Mouse (Mus musculus) splenic B cell, adult 2 months (primary cell): ENCODE data around the gene Gm4869.
A peak's percentile ranks its signal among the peaks of the same experiment; 100 is the strongest.
"Not testable (repeated sequence)": the region's sequence is repeated elsewhere in the genome, so short reads cannot be mapped to it uniquely, and the experiment has no call there.

Experiments used
- DNase-seq: peaks from one replicate; pipeline ENCODE4 v3.0.0-alpha.2; 2011; ENCODE audit warnings: low read depth, low spot score
- H3K27me3 ChIP-seq: 2 replicates; pipeline ENCODE4 v1.6.1; 2012; ENCODE audit warnings: mild to moderate bottlenecking, low read length, moderate library complexity, mixed read lengths; ENCODE audit not compliant: control insufficient read depth, poor library complexity, insufficient read depth, severe bottlenecking
- H3K36me3 ChIP-seq: 2 replicates; pipeline ENCODE4 v1.6.1; 2012; ENCODE audit warnings: mild to moderate bottlenecking, low read length, moderate library complexity, mixed read lengths; ENCODE audit not compliant: control insufficient read depth, poor library complexity, insufficient read depth, severe bottlenecking

Gm4869 gene

GRCm38 (mm10) chr5:140502925-140503324, 57.5 kb downstream of the Gm4869 start:
- not testable (repeated sequence) for DNase-seq, H3K27me3 ChIP-seq

GRCm38 (mm10) chr5:140505208-140505780, 59.8 kb downstream of the Gm4869 start, which contains the start of gene Chst12:
Gene Chst12, plus strand, starts transcription at chr5:140505550.
- H3K27me3 ChIP-seq: no peaks in the 10 kb centered on the region
- no peaks in the 10 kb centered on the region for H3K36me3 ChIP-seq
- DNase-seq: peak; percentile 100

More at GRCm38 (mm10) chr5:140502925-140503324, 57.5 kb downstream of the Gm4869 start:
- not testable (repeated sequence) for H3K36me3 ChIP-seq

- DNase-seq: peak; percentile 26
- Histone ChIP-seq H3K36me3 (no peaks in the 10 kb centered on the region), H3K27me3 (no peaks in the 10 kb centered on the region)
Observed at GRCm38 (mm10) chr5:140506096-140506794, 60.8 kb downstream of the Gm4869 start.

GRCm38 (mm10) chr5:140507466-140508208, 62.2 kb downstream of the Gm4869 start:
- Histone ChIP-seq H3K36me3 (no peaks in the 10 kb centered on the region), H3K27me3 (no peaks in the 10 kb centered on the region)
- DNase-seq: peak; percentile 47

GRCm38 (mm10) chr5:140508686-140509085, 63.2 kb downstream of the Gm4869 start:
- no peaks in the 10 kb centered on the region for H3K36me3 ChIP-seq
- DNase-seq: peak; percentile 53
- H3K27me3 ChIP-seq: no peaks in the 10 kb centered on the region

GRCm38 (mm10) chr5:140509204-140509603, 63.8 kb downstream of the Gm4869 start:
- DNase-seq: peak; percentile 46
- no peaks in the 10 kb centered on the region for H3K36me3 ChIP-seq

GRCm38 (mm10) chr5:140510012-140511000, 64.9 kb downstream of the Gm4869 start:
- no peaks in the 10 kb centered on the region for H3K27me3 ChIP-seq
- DNase-seq: no peak
- H3K36me3 ChIP-seq: no peaks in the 10 kb centered on the region

More at GRCm38 (mm10) chr5:140509204-140509603, 63.8 kb downstream of the Gm4869 start:
- H3K27me3 ChIP-seq: no peaks in the 10 kb centered on the region

- peak; percentile 81 for DNase-seq
- no peaks in the 10 kb centered on the region for H3K36me3 ChIP-seq
- H3K27me3 ChIP-seq: no peaks in the 10 kb centered on the region
Observed at GRCm38 (mm10) chr5:140513921-140514320, 68.5 kb downstream of the Gm4869 start.

GRCm38 (mm10) chr5:140514799-140515486, 69.5 kb downstream of the Gm4869 start:
- DNase-seq: no peak
- no peaks in the 10 kb centered on the region for H3K36me3 ChIP-seq

GRCm38 (mm10) chr5:140517159-140517920, 71.9 kb downstream of the Gm4869 start:
- DNase-seq: peak; percentile 45
- H3K36me3 ChIP-seq: no peaks in the 10 kb centered on the region
- H3K27me3 ChIP-seq: no peaks in the 10 kb centered on the region

More at GRCm38 (mm10) chr5:140514799-140515486, 69.5 kb downstream of the Gm4869 start:
- no peaks in the 10 kb centered on the region for H3K27me3 ChIP-seq

GRCm38 (mm10) chr5:140517921-140518230, 72.4 kb downstream of the Gm4869 start:
- Histone ChIP-seq H3K27me3 (no peaks in the 10 kb centered on the region), H3K36me3 (no peaks in the 10 kb centered on the region)
- DNase-seq: no peak

GRCm38 (mm10) chr5:140521196-140521595, 75.8 kb downstream of the Gm4869 start:
- no peak for DNase-seq
- Histone ChIP-seq H3K36me3 (peaks cover 6% of the 10 kb centered on the region), H3K27me3 (no peaks in the 10 kb centered on the region)

GRCm38 (mm10) chr5:140526754-140527153, 81.3 kb downstream of the Gm4869 start:
- H3K36me3 ChIP-seq: peaks cover 6% of the 10 kb centered on the region

More at GRCm38 (mm10) chr5:140526754-140527153, 81.3 kb downstream of the Gm4869 start:
- no peak for DNase-seq
- no peaks in the 10 kb centered on the region for H3K27me3 ChIP-seq
